Mouse (Mus musculus) forebrain, embryonic 10.5 days (tissue): ENCODE data around the gene Col15a1. TPM values are rescaled to one million over a fixed set of nuclear protein-coding genes. Genes with fewer than 3 reads are reported as not detected.

Experiments used
- DNase-seq: peaks from one replicate; pipeline ENCODE4 v3.0.0-alpha.2; 2017; ENCODE audit warnings: low spot score; ENCODE audit errors: extremely low spot score
- H3K27ac ChIP-seq: fragments of 300-500 bp; sonication (generic); 2 replicates; pipeline ENCODE4 v1.5.1; 2016; ENCODE audit warnings: mild to moderate bottlenecking
- H3K27me3 ChIP-seq: fragments of 300-500 bp; sonication (generic); 2 replicates; pipeline ENCODE4 v1.6.1; 2016; ENCODE audit warnings: mild to moderate bottlenecking; ENCODE audit not compliant: poor library complexity, severe bottlenecking
- H3K36me3 ChIP-seq: fragments of 300-500 bp; sonication (generic); replicated peaks from 2 replicates; pipeline ENCODE4 v1.6.1; 2016; ENCODE audit warnings: mild to moderate bottlenecking, moderate library complexity
- H3K4me1 ChIP-seq: fragments of 300-500 bp; sonication (generic); 2 replicates; pipeline ENCODE4 v1.6.1; 2016
- H3K4me3 ChIP-seq: fragments of 300-500 bp; sonication (generic); 2 replicates; pipeline ENCODE4 v1.5.1; 2016; ENCODE audit warnings: mild to moderate bottlenecking, moderate library complexity
- H3K9me3 ChIP-seq: fragments of 300-500 bp; sonication (generic); 2 replicates; pipeline ENCODE4 v1.6.1; 2016; ENCODE audit warnings: mild to moderate bottlenecking, moderate library complexity
- WGBS: fragments of 180-500 bp; shearing (Covaris S2); methylation state at CpG from one replicate; pipeline ENCODE4 v1.1.7; 2016; 5-methylcytosine and 5-hydroxymethylcytosine counted together
- polyA plus RNA-seq: library from polyadenylated mRNA; unstranded; fragments of >200 nt; fragmentation: Nextera tagmentation; extraction: Ambion mirVana; gene quantifications from 2 replicates; pipeline ENCODE4 v1.2.1, GENCODE M21; 2016

The Col15a1 gene
- polyA plus RNA-seq, 1 experiment from 2014 or later = 4.5 TPM

GRCm38 (mm10) chr4:47322315-47322714, 114.4 kb downstream of the Col15a1 start:
- Histone ChIP-seq H3K36me3 (no peaks in the 10 kb centered on the region), H3K4me3 (no peak overlapping the region), H3K27ac (no peak overlapping the region), H3K9me3 (no peaks in the 10 kb centered on the region), H3K4me1 (no peaks in the 10 kb centered on the region), H3K27me3 (no peaks in the 10 kb centered on the region)
- 87% methylated on average over 3 of the region's 3 CpGs for WGBS
- DNase-seq = no peak

- Histone ChIP-seq H3K36me3 (no peaks in the 10 kb centered on the region), H3K27me3 (no peaks in the 10 kb centered on the region), H3K4me3 (no peak overlapping the region), H3K27ac (no peak overlapping the region), H3K4me1 (no peaks in the 10 kb centered on the region), H3K9me3 (no peaks in the 10 kb centered on the region)
- DNase-seq = no peak
- 88% methylated on average over 1 of the region's 1 CpGs for WGBS
Measured at GRCm38 (mm10) chr4:47324206-47324605, 116.2 kb downstream of the Col15a1 start.

- no peak for DNase-seq
- 85% methylated on average over 3 of the region's 3 CpGs for WGBS
- no peaks in the 10 kb centered on the region for H3K4me1 ChIP-seq
- no peaks in the 10 kb centered on the region for H3K27me3 ChIP-seq
- no peaks in the 10 kb centered on the region for H3K9me3 ChIP-seq
- H3K36me3 ChIP-seq = no peaks in the 10 kb centered on the region
- H3K27ac ChIP-seq = no peak overlapping the region
- H3K4me3 ChIP-seq = no peak overlapping the region
Measured at GRCm38 (mm10) chr4:47327782-47328181, 119.8 kb downstream of the Col15a1 start.

- Histone ChIP-seq H3K27ac (no peak overlapping the region), H3K4me1 (no peaks in the 10 kb centered on the region), H3K4me3 (no peak overlapping the region), H3K27me3 (no peaks in the 10 kb centered on the region), H3K9me3 (no peaks in the 10 kb centered on the region), H3K36me3 (no peaks in the 10 kb centered on the region)
- 17% methylated on average over 1 of the region's 1 CpGs for WGBS
- DNase-seq = no peak
Measured at GRCm38 (mm10) chr4:47329285-47329684, 121.3 kb downstream of the Col15a1 start.

DNA sequence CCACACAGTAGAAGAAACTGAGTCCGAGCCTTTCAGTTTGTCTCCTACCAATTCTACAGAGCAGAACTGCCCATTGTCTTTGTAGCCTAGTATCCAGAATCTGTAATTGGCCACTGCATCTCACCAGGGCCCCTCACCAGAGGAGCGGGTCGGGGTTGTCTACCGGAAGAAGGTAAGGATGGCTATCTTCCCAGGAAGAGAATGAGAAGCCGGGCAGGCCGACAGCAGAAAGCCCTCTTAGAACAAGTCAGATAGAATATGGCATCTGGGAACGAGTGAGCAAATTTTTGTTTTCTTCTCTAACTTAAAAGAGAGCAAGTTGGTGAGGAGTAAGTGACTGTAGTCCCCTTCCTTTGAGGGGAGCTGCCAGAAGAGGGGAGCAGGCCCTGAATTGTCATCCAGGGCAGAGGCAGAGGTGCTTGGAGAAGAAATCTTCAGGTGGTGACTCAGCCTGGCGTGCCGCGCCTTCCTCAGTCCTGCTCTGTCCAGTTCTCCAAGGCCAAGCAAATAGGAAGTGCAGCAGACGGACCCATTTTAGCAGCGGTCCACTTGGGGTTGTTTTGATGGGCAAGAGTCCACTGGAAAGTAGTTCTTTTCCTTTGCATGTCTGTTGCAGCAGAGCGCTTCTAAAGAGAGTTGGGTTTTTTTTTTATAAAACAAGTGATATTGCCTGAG, 122.6 kb downstream of the Col15a1 start:
- Histone ChIP-seq H3K27ac (no peak overlapping the region), H3K27me3 (no peaks in the 10 kb centered on the region), H3K4me1 (no peaks in the 10 kb centered on the region), H3K4me3 (no peak overlapping the region), H3K9me3 (no peaks in the 10 kb centered on the region), H3K36me3 (no peaks in the 10 kb centered on the region)
- 94% methylated on average over 13 of the region's 13 CpGs for WGBS
- DNase-seq = no peak

DNA sequence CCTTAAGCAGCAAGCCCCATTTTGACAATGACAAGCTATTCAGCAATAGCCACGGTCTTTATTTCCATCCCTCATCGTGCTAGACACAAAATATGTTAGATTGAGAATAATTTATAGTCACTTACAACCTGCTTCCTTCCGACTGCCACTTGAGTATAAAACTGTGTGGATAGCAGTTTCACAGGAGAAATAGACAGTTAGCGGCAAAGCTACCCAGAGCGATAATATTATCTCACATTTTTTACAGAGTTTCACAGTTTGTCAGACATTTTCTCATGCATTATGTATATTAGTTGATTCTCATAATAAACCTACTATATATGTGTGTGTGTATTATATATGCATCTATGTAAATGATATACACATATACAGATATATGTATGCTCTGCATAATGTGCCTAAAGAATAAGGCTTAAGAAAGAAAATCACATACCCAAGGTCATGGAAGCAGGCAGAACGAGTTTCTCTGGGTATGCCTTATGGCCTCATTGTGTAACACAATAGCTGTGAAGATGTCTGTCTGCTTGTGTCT, 124.9 kb downstream of the Col15a1 start:
- WGBS = 90% methylated on average over 6 of the region's 6 CpGs
- no peak for DNase-seq
- no peaks in the 10 kb centered on the region for H3K4me1 ChIP-seq
- no peaks in the 10 kb centered on the region for H3K27me3 ChIP-seq
- no peak overlapping the region for H3K27ac ChIP-seq
- no peak overlapping the region for H3K4me3 ChIP-seq
- H3K36me3 ChIP-seq = no peaks in the 10 kb centered on the region
- no peaks in the 10 kb centered on the region for H3K9me3 ChIP-seq

DNA sequence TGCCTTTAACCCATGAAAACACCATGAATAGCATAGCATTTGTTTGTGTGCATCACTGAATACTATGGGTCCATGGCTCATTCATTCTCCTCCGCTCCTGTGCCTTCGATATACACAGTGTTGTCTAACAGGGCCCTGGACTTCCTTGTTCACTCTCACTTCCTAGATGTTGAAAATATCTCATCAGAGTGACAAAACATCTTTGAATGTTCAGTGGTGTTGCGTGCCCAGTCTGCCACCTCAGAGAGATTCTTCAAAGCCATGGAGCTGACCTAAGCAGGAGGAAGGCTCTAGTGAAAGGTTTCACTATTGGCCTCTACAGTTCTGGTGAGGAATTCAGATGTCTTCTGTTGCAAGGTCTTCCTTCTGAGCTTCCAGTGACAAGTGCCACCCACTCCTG, 125.6 kb downstream of the Col15a1 start:
- Histone ChIP-seq H3K27me3 (no peaks in the 10 kb centered on the region), H3K4me3 (no peak overlapping the region), H3K27ac (no peak overlapping the region), H3K36me3 (no peaks in the 10 kb centered on the region), H3K9me3 (no peaks in the 10 kb centered on the region), H3K4me1 (no peaks in the 10 kb centered on the region)
- no peak for DNase-seq
- WGBS = 91% methylated on average over 3 of the region's 3 CpGs

- H3K36me3 ChIP-seq = no peaks in the 10 kb centered on the region
- 90% methylated on average over 3 of the region's 3 CpGs for WGBS
- H3K4me3 ChIP-seq = no peak overlapping the region
- no peaks in the 10 kb centered on the region for H3K27me3 ChIP-seq
- no peak overlapping the region for H3K27ac ChIP-seq
- peaks cover 15% of the 10 kb centered on the region for H3K4me1 ChIP-seq
- no peak for DNase-seq
- no peaks in the 10 kb centered on the region for H3K9me3 ChIP-seq
Measured at GRCm38 (mm10) chr4:47336941-47337600, 129.1 kb downstream of the Col15a1 start.

DNA sequence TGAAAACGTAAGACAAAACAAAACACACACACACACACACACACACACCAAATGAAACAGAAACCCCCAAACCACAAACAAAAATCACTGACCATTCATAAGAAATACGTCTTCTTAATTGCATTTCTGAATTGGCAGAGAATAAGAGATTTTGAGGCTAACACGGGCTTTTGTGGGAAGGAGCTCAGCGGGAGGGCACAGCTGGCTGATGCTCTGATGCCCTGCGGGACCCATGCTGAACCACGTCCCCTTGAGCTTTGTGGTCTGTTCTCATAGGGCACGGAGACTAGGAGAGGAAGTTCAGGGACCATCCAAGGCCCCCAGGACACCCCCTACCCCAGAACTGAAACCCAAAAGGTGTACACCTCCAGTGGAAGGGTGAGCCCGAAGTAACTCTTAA, 134.7 kb downstream of the Col15a1 start:
- no peaks in the 10 kb centered on the region for H3K9me3 ChIP-seq
- H3K4me3 ChIP-seq = no peak overlapping the region
- H3K36me3 ChIP-seq = no peaks in the 10 kb centered on the region
- DNase-seq = no peak
- 35% methylated on average over 8 of the region's 8 CpGs for WGBS
- H3K27me3 ChIP-seq = no peaks in the 10 kb centered on the region
- peaks cover 26% of the 10 kb centered on the region for H3K4me1 ChIP-seq
- no peak overlapping the region for H3K27ac ChIP-seq

DNA sequence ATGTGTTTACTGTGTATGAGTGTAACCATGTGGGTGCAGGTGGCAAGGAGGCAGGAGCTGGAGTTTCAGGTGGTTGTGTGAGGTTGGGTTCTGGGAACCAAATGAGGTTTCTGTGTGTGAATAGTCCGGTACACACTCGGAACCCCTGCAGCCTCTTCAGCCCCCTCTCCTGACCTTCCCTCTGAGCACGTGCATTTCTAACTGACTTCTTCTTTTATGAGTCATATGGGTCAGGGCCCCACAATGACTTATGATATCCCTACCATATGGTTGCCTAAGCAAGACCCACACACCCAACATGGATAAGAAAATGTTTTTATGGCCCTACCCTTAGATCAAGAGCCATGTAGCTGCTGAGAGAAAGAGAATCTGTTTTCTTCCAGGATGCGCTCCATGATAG, 139.1 kb downstream of the Col15a1 start:
- no peak for DNase-seq
- Histone ChIP-seq H3K4me1 (peaks cover 34% of the 10 kb centered on the region), H3K27ac (no peak overlapping the region), H3K36me3 (no peaks in the 10 kb centered on the region), H3K27me3 (peaks cover 18% of the 10 kb centered on the region), H3K4me3 (no peak overlapping the region), H3K9me3 (no peaks in the 10 kb centered on the region)
- WGBS = 85% methylated on average over 4 of the region's 4 CpGs

DNA sequence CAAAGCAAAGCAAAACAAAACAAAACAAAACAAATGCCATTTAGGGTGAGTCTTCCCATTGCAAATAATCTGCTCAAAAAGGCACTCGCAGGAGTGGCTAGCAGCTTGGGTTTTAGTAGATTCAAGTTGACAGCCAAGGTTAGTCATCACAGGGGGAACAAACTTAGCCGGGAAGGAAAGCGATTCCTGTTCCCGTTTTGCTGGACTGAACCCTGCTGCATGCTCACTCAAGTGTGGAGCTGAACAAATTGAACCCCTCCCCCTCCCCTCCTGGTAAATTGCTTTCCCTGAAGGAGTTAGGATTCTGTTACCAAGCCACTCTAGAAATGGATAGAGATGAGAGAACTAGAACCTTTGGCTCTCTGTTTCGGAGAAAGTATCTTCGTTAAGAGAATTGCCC, 141.8 kb downstream of the Col15a1 start:
- no peak overlapping the region for H3K27ac ChIP-seq
- no peak for DNase-seq
- WGBS = 38% methylated on average over 6 of the region's 6 CpGs

GRCm38 (mm10) chr4:47351386-47352049, 143.6 kb downstream of the Col15a1 start:
- 18% methylated on average over 9 of the region's 9 CpGs for WGBS
- Histone ChIP-seq H3K4me1 (peaks cover 50% of the 10 kb centered on the region), H3K27ac (peak overlapping the region; percentile 99), H3K9me3 (no peaks in the 10 kb centered on the region), H3K4me3 (peak overlapping the region; percentile 97), H3K27me3 (peaks cover 18% of the 10 kb centered on the region), H3K36me3 (no peaks in the 10 kb centered on the region)
- peak; percentile 65 for DNase-seq

More for the DNA sequence above, 141.8 kb downstream of the Col15a1 start:
- Histone ChIP-seq H3K36me3 (no peaks in the 10 kb centered on the region), H3K4me3 (no peak overlapping the region), H3K9me3 (no peaks in the 10 kb centered on the region), H3K27me3 (peaks cover 18% of the 10 kb centered on the region), H3K4me1 (peaks cover 36% of the 10 kb centered on the region)
